Mouse (Mus musculus) liver, embryonic 14.5 days (tissue): Measurements from ENCODE around the gene Aagab.

Experiments
- CTCF ChIP-seq: IDR thresholded peaks from 2 replicates; pipeline ENCODE4 v1.5.1; 2016; ENCODE audit warnings: antibody characterized with exemption, low read depth, control low read depth
- EP300 ChIP-seq: IDR thresholded peaks from 2 replicates; pipeline ENCODE4 v1.6.1; 2016; ENCODE audit warnings: antibody characterized with exemption, low read depth

DNA sequence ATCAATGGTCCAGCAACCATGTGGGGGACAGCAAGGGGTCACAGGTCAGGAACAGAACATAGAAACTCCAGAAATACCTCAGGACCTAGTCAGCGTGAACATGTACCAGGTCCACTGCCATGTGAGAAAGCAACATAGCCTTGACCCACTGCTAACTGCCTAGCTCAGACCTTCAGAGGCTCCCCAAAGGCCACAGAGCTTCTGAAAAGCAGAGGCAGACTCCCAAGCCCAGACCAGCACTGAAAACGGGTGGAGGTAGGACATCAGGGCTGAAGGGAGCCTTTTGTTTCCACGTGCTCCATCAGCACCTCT lies 71.0 kb downstream of the Aagab start:
- TF ChIP-seq CTCF (no peak), EP300 (no peak)
